Mouse (Mus musculus) CH12.LX (cell line): ENCODE measurements around the gene Tanc2. TPM values are rescaled to one million over a fixed set of nuclear protein-coding genes. Genes with fewer than 3 reads are reported as not detected.

Experiments
- DNase-seq: peaks from one replicate; pipeline ENCODE4 v3.0.0-alpha.2; 2013; ENCODE audit errors: extremely low read depth
- H3K27ac ChIP-seq: 2 replicates; pipeline ENCODE4 v1.5.1; 2012; ENCODE audit warnings: low read depth, mild to moderate bottlenecking, control low read depth, moderate library complexity; ENCODE audit not compliant: insufficient read depth
- H3K27me3 ChIP-seq: replicated peaks from 2 replicates; pipeline ENCODE3; 2012; ENCODE audit warnings: inconsistent platforms
- H3K36me3 ChIP-seq, 2 experiments: replicated peaks in 1 of 2; 2 replicates each; pipeline versions ENCODE3 to v1.6.1; 2012; ENCODE audit warnings: inconsistent platforms in 1 of 2, low read length in 1 of 2, mild to moderate bottlenecking in 1 of 2, mixed read lengths in 1 of 2, moderate library complexity in 1 of 2; ENCODE audit not compliant: control insufficient read depth in 1 of 2, insufficient read depth in 1 of 2
- H3K4me1 ChIP-seq, 2 experiments: 2 replicates each; pipeline ENCODE4 v1.6.1; 2012; ENCODE audit warnings: inconsistent platforms in 1 of 2, moderate library complexity in 1 of 2; ENCODE audit not compliant: insufficient read depth in 2 of 2, control insufficient read depth in 1 of 2
- H3K4me2 ChIP-seq: 2 replicates; pipeline ENCODE4 v1.6.1; 2012; ENCODE audit warnings: low read depth, mild to moderate bottlenecking, control low read depth; ENCODE audit not compliant: poor library complexity, insufficient read depth, severe bottlenecking
- H3K4me3 ChIP-seq, 3 experiments: fragments of 150-350 bp in 1 of 3; sonication (generic) in 1 of 3; replicated peaks in 1 of 3; 2 replicates each; pipeline versions ENCODE3 to v1.5.1; 2011 to 2012; ENCODE audit warnings: low read depth in 2 of 3, low read length in 2 of 3, mild to moderate bottlenecking in 2 of 3, moderate library complexity in 2 of 3, control low read depth in 1 of 3, improper control_type of control experiment in 1 of 3, inconsistent platforms in 1 of 3, mixed read lengths in 1 of 3; ENCODE audit not compliant: poor library complexity in 1 of 3
- H3K79me2 ChIP-seq: replicated peaks from 2 replicates; pipeline ENCODE4 v1.6.1; 2012; ENCODE audit warnings: mild to moderate bottlenecking, moderate library complexity; ENCODE audit not compliant: control insufficient read depth, poor library complexity, insufficient read depth, severe bottlenecking; ENCODE audit errors: extremely low read depth
- H3K9ac ChIP-seq: 2 replicates; pipeline ENCODE4 v1.6.1; 2012; ENCODE audit warnings: low read depth, mild to moderate bottlenecking, control low read depth, moderate library complexity; ENCODE audit not compliant: insufficient read depth
- H3K9me3 ChIP-seq: replicated peaks from 2 replicates; pipeline ENCODE3; 2012; ENCODE audit warnings: low read length, inconsistent platforms, mixed read lengths
- CHD1 ChIP-seq: IDR thresholded peaks from 2 replicates; pipeline ENCODE4 v1.6.1; 2012; ENCODE audit warnings: low read depth, low read length, improper control_type of control experiment, inconsistent platforms
- CTCF ChIP-seq, 2 experiments: IDR thresholded peaks in 1 of 2; conservative IDR thresholded peaks in 1 of 2; 2 replicates each; pipeline ENCODE4 v1.5.1; 2011 to 2012; ENCODE audit warnings: low read depth in 2 of 2, low read length in 2 of 2, improper control_type of control experiment in 1 of 2, inconsistent platforms in 1 of 2, mild to moderate bottlenecking in 1 of 2, moderate library complexity in 1 of 2
- ETS1 ChIP-seq: conservative IDR thresholded peaks from 2 replicates; pipeline ENCODE4 v1.6.1; 2012; ENCODE audit warnings: low read depth, mild to moderate bottlenecking, inconsistent platforms, low read length, improper control_type of control experiment, moderate library complexity
- JUND ChIP-seq: conservative IDR thresholded peaks from 2 replicates; pipeline ENCODE4 v1.6.1; 2011; ENCODE audit warnings: low read depth, low read length, improper control_type of control experiment
- KAT2A ChIP-seq: IDR thresholded peaks from 2 replicates; pipeline ENCODE4 v1.6.1; 2012; ENCODE audit warnings: low read length, improper control_type of control experiment, inconsistent platforms; ENCODE audit not compliant: insufficient replicate concordance
- MAX ChIP-seq: IDR thresholded peaks from 2 replicates; pipeline ENCODE4 v1.6.1; 2011; ENCODE audit warnings: low read length, improper control_type of control experiment
- MAZ ChIP-seq: IDR thresholded peaks from 2 replicates; pipeline ENCODE4 v1.6.1; 2012; ENCODE audit warnings: low read depth, mild to moderate bottlenecking, inconsistent platforms, low read length, improper control_type of control experiment, moderate library complexity
- MEF2A ChIP-seq: IDR thresholded peaks from 2 replicates; pipeline ENCODE4 v1.6.1; 2014; ENCODE audit warnings: low read depth, mild to moderate bottlenecking, inconsistent platforms, low read length, improper control_type of control experiment, borderline replicate concordance
- MXI1 ChIP-seq: IDR thresholded peaks from 2 replicates; pipeline ENCODE4 v1.6.1; 2011; ENCODE audit warnings: mild to moderate bottlenecking, low read depth, low read length, improper control_type of control experiment
- NELFE ChIP-seq: IDR thresholded peaks from 2 replicates; pipeline ENCODE4 v1.6.1; 2011; ENCODE audit warnings: low read depth, low read length, improper control_type of control experiment
- NRF1 ChIP-seq: IDR thresholded peaks from 2 replicates; pipeline ENCODE4 v1.6.1; 2014; ENCODE audit warnings: low read depth, mild to moderate bottlenecking, inconsistent platforms, low read length, improper control_type of control experiment, moderate library complexity
- PAX5 ChIP-seq: IDR thresholded peaks from 2 replicates; pipeline ENCODE4 v1.6.1; 2012; ENCODE audit warnings: low read length, inconsistent platforms, mixed read lengths
- POLR2AphosphoS2 ChIP-seq: IDR thresholded peaks from 2 replicates; pipeline ENCODE4 v1.6.1; 2011; ENCODE audit warnings: low read depth, low read length, improper control_type of control experiment
- RAD21 ChIP-seq: IDR thresholded peaks from 2 replicates; pipeline ENCODE4 v1.6.1; 2011; ENCODE audit warnings: low read depth, mild to moderate bottlenecking, low read length, improper control_type of control experiment, moderate library complexity
- SIN3A ChIP-seq: IDR thresholded peaks from 2 replicates; pipeline ENCODE4 v1.6.1; 2012; ENCODE audit warnings: low read length, improper control_type of control experiment, inconsistent platforms
- TBP ChIP-seq: conservative IDR thresholded peaks from 2 replicates; pipeline ENCODE4 v1.6.1; 2011; ENCODE audit warnings: low read depth, low read length, improper control_type of control experiment
- UBTF ChIP-seq: IDR thresholded peaks from 2 replicates; pipeline ENCODE4 v1.6.1; 2012; ENCODE audit warnings: low read depth, mild to moderate bottlenecking, inconsistent platforms, low read length, improper control_type of control experiment, moderate library complexity
- USF1 ChIP-seq: IDR thresholded peaks from 2 replicates; pipeline ENCODE4 v1.6.1; 2014; ENCODE audit warnings: low read depth, mild to moderate bottlenecking, inconsistent platforms, low read length, improper control_type of control experiment
- USF2 ChIP-seq: conservative IDR thresholded peaks from 2 replicates; pipeline ENCODE4 v1.6.1; 2011; ENCODE audit warnings: low read depth, low read length, improper control_type of control experiment
- ZKSCAN1 ChIP-seq: IDR thresholded peaks from 2 replicates; pipeline ENCODE4 v1.6.1; 2012; ENCODE audit warnings: low read depth, inconsistent platforms, low read length, improper control_type of control experiment, borderline replicate concordance
- ZMIZ1 ChIP-seq: IDR thresholded peaks from 2 replicates; pipeline ENCODE4 v1.6.1; 2012; ENCODE audit warnings: low read depth, mild to moderate bottlenecking, inconsistent platforms, low read length, improper control_type of control experiment
- dilution Hi-C: fragments of 300-500 bp; cut with MboI; formaldehyde crosslinking; loops from 2 replicates; pipeline ENCODE4 v1.14.3; 2020; ENCODE audit warnings: low sequenced_read_pairs; ENCODE audit not compliant: extremely low pct_unique_long_range_greater_than_20kb, extremely low pct_ligation_motif_present
- in situ Hi-C: fragments of 300-500 bp; cut with MboI; formaldehyde crosslinking; loops from 3 replicates; pipeline ENCODE4 v1.14.3; 2019; ENCODE audit warnings: low sequenced_read_pairs, low pct_ligation_motif_present, low pct_unique_long_range_greater_than_20kb, mixed read lengths
- polyA plus RNA-seq: library from polyadenylated mRNA; unstranded; fragments of >175 nt; gene quantifications from 2 replicates; pipeline ENCODE4 v1.2.1, GENCODE M21; 2012; ENCODE audit warnings: low read depth; ENCODE audit not compliant: insufficient read length
- total RNA-seq, 2 experiments: library from RNA; depleted of rRNA; stranded (reverse); fragments of 300-350 nt in 1 of 2; fragments of >200 nt in 1 of 2; gene quantifications; 2 replicates each; pipeline ENCODE4 v1.2.3; 2012 to 2014

Gene Tanc2
- total and polyA plus RNA-seq, 3 experiments = 2.6 to 10.4 (median 3.2) TPM

DNA sequence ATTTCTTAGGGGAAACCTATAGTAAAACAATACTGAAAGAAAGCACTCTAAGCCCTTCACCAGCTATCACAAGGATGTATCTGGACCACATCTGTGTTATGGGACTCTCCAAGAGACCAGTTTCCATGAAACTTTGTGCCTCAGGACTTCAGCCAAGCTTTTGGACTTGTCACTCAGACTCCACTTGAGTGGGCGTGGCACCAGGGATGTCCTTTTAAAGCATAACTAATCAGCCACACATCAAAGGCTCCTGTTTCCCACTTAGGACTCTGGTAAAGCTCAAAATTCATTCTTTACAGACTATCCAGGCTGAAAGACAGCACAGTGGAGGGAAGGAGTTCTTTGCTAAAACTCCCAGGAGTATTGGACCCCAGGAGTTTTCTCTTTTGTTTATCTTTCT, 89.2 kb downstream of the Tanc2 start:
- Histone ChIP-seq H3K4me2 (no peak overlapping the region), H3K9ac (no peak overlapping the region), H3K27me3 (no peaks in the 10 kb centered on the region), H3K9me3 (no peaks in the 10 kb centered on the region), H3K4me1 (0 out of 4 replicates have a peak, but pooled peaks cover 0 to 4% of the 10 kb centered on the region in 2 experiments), H3K79me2 (no peaks in the 10 kb centered on the region), H3K4me3 (no peak overlapping the region), H3K36me3 (no peaks in the 10 kb centered on the region), H3K27ac (no peak overlapping the region)
- DNase-seq = no peak
- in situ Hi-C loops (no loop called here), dilution Hi-C loops (no loop called here)
- TF ChIP-seq ETS1 = no peak
- TF ChIP-seq MEF2A = no peak
- TF ChIP-seq MAX = no peak
- TF ChIP-seq SIN3A = no peak
- TF ChIP-seq CTCF (conservative IDR thresholded peaks at IDR 0.05 in 1 of 2, IDR thresholded peaks at IDR 0.05 in 1 of 2; ENCODE audit: low read depth in 2 of 2, low read length in 2 of 2) = no peak
- TF ChIP-seq JUND = no peak
- no peak for TF ChIP-seq USF1
- no peak for TF ChIP-seq TBP
- no peak for TF ChIP-seq NELFE
- TF ChIP-seq CHD1 = no peak
- TF ChIP-seq UBTF = no peak
- TF ChIP-seq RAD21 = no peak
- TF ChIP-seq MXI1 = no peak
- TF ChIP-seq POLR2AphosphoS2 = no peak
- no peak for TF ChIP-seq USF2
- no peak for TF ChIP-seq ZMIZ1
- no peak for TF ChIP-seq NRF1

DNA sequence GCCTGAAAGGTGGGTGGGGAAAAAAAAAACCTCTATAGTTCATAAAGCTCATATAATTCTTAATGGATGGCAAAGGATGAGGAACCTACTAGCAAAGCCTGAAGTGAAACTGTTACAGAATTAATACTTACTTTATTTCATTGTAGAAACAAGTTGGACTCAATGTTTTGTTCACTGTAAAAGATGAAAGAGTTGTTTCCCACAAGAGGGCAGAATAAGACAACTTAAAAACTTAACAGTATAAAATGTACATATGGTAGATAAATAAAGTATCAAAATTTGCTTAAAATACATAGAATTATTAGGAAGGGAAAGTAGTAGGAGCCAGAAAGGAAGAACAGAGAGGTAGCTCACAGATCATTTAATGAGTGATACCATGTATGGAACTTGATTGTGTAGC, 95.0 kb downstream of the Tanc2 start:
- H3K27me3 ChIP-seq = no peaks in the 10 kb centered on the region
- H3K27ac ChIP-seq = no peak overlapping the region
- H3K36me3 ChIP-seq = no peaks in the 10 kb centered on the region
- H3K9me3 ChIP-seq = no peaks in the 10 kb centered on the region
- no peak for DNase-seq
- no peak overlapping the region for H3K4me3 ChIP-seq
- dilution Hi-C loops (no loop called here), in situ Hi-C loops (no loop called here)
- no peaks in the 10 kb centered on the region for H3K79me2 ChIP-seq
- no peak for TF ChIP-seq ZKSCAN1
- TF ChIP-seq USF1 = no peak
- TF ChIP-seq PAX5 = no peak
- TF ChIP-seq RAD21 = peak; percentile 37
- TF ChIP-seq MAX = no peak
- no peak for TF ChIP-seq MXI1
- no peak for TF ChIP-seq KAT2A
- TF ChIP-seq CTCF (conservative IDR thresholded peaks at IDR 0.05 in 1 of 2, IDR thresholded peaks at IDR 0.05 in 1 of 2; ENCODE audit: low read depth in 2 of 2, low read length in 2 of 2) = peak in 1 of 2 experiments; percentile 21; a peak in 1 of 4 replicates
- no peak for TF ChIP-seq MAZ
- no peaks in the 10 kb centered on the region for H3K4me1 ChIP-seq
- H3K4me2 ChIP-seq = no peak overlapping the region
- H3K9ac ChIP-seq = no peak overlapping the region
